Mouse (Mus musculus): ENCODE results near the gene Alox12b. TPM values are rescaled to one million over a fixed set of nuclear protein-coding genes. Genes with fewer than 3 reads are reported as not detected.

Gene Alox12b
- polyA plus RNA-seq, 1 experiment, result 43.9 TPM

- no peak for DNase-seq
- TF ChIP-seq CTCF (IDR thresholded peaks at IDR 0.05; ENCODE audit: insufficient read depth, low read length), result no peak
- TF ChIP-seq POLR2A (IDR thresholded peaks at IDR 0.05; ENCODE audit: borderline replicate concordance, extremely low read depth, low read depth, low read length), result no peak
- Histone ChIP-seq H3K4me1 (ENCODE audit: control insufficient read depth, insufficient read depth, low read length) (no peaks in the 10 kb centered on the region), H3K4me3 (replicated peaks; ENCODE audit: extremely low read depth, low read depth, low read length) (no peak overlapping the region)
- WGBS, result 85% methylated on average over 5 of the region's 5 CpGs
These were observed 60.6 kb downstream of the Alox12b start for GRCm38 (mm10) chr11:69217411-69217810.

GRCm38 (mm10) chr11:69218661-69219060, 61.9 kb downstream of the Alox12b start:
- DNase-seq, result no peak
- H3K4me3 ChIP-seq (replicated peaks; ENCODE audit: extremely low read depth, low read depth, low read length), result no peak overlapping the region
- H3K4me1 ChIP-seq (ENCODE audit: control insufficient read depth, insufficient read depth, low read length), result no peaks in the 10 kb centered on the region
- WGBS, result 49% methylated on average over 2 of the region's 2 CpGs
- TF ChIP-seq CTCF (IDR thresholded peaks at IDR 0.05; ENCODE audit: insufficient read depth, low read length), result no peak
- no peak for TF ChIP-seq POLR2A (IDR thresholded peaks at IDR 0.05; ENCODE audit: borderline replicate concordance, extremely low read depth, low read depth, low read length)

Other genes starting within 250 kb of the Alox12b start
- 0.19 and 0.25 TPM in 2 replicates for gene Odf4, start 229.9 kb upstream of the Alox12b start, polyA plus RNA-seq (2012; rRNA removed)
- gene Arhgef15, start 199.5 kb upstream of the Alox12b start, polyA plus RNA-seq (2012; rRNA removed), result 359 and 419 TPM in 2 replicates
- 34.0 and 40.4 TPM in 2 replicates for gene Slc25a35, start 188.9 kb upstream of the Alox12b start, polyA plus RNA-seq (2012; rRNA removed)
- 11.6 and 15.4 TPM in 2 replicates for gene Rangrf, start 181.8 kb upstream of the Alox12b start, polyA plus RNA-seq (2012; rRNA removed)
- 10.0 and 11.3 TPM in 2 replicates for gene Pfas, start 148.5 kb upstream of the Alox12b start, polyA plus RNA-seq (2012; rRNA removed)
- gene Ctc1, start 141.1 kb upstream of the Alox12b start, polyA plus RNA-seq (2012; rRNA removed), result 23.7 and 30.1 TPM in 2 replicates
- 3.2 and 6.8 TPM in 2 replicates for gene Aurkb, start 111.3 kb upstream of the Alox12b start, polyA plus RNA-seq (2012; rRNA removed)
- 21.0 and 22.8 TPM in 2 replicates for gene Borcs6, start 97.3 kb upstream of the Alox12b start, polyA plus RNA-seq (2012; rRNA removed)
- gene Tmem107, start 86.2 kb upstream of the Alox12b start, polyA plus RNA-seq (2012; rRNA removed), result 69.8 and 75.7 TPM in 2 replicates
- 120 and 129 TPM in 2 replicates for gene Vamp2, start 68.5 kb upstream of the Alox12b start, polyA plus RNA-seq (2012; rRNA removed)
- 36.8 and 78.5 TPM in 2 replicates for gene Per1, start 61.8 kb upstream of the Alox12b start, polyA plus RNA-seq (2012; rRNA removed)
- 0.25 and 0.95 TPM in 2 replicates for gene Hes7, start 36.6 kb upstream of the Alox12b start, polyA plus RNA-seq (2012; rRNA removed)
- gene 9130213A22Rik, start 34.4 kb upstream of the Alox12b start, polyA plus RNA-seq (2012; rRNA removed), result 1.1 and 1.2 TPM in 2 replicates
- gene Aloxe3, start 31.1 kb upstream of the Alox12b start, polyA plus RNA-seq (2012; rRNA removed), result 2.6 and 23.9 TPM in 2 replicates
- gene Alox8, start 40.9 kb downstream of the Alox12b start, polyA plus RNA-seq (2012; rRNA removed), result not detected in 2 replicates
- not detected in 2 replicates for gene Gucy2e, start 80.0 kb downstream of the Alox12b start, polyA plus RNA-seq (2012; rRNA removed)
- 5.0 and 6.9 TPM in 2 replicates for gene Cntrob, start 166.8 kb downstream of the Alox12b start, polyA plus RNA-seq (2012; rRNA removed)
- 26.7 and 48.5 TPM in 2 replicates for gene Trappc1, start 167.0 kb downstream of the Alox12b start, polyA plus RNA-seq (2012; rRNA removed)
- 1.6 and 2.2 TPM in 2 replicates for gene Kcnab3, start 169.3 kb downstream of the Alox12b start, polyA plus RNA-seq (2012; rRNA removed)
- 1.0 and 4.3 TPM in 2 replicates for gene Rnf227, start 183.5 kb downstream of the Alox12b start, polyA plus RNA-seq (2012; rRNA removed)
- 120 and 135 TPM in 2 replicates for gene Chd3, start 212.4 kb downstream of the Alox12b start, polyA plus RNA-seq (2012; rRNA removed)
- 129 and 141 TPM in 2 replicates for gene Naa38, start 238.5 kb downstream of the Alox12b start, polyA plus RNA-seq (2012; rRNA removed)
- 21.9 and 24.7 TPM in 2 replicates for gene Cyb5d1, start 238.6 kb downstream of the Alox12b start, polyA plus RNA-seq (2012; rRNA removed)
- 37.8 and 63.1 TPM in 2 replicates for gene Tmem88, start 241.2 kb downstream of the Alox12b start, polyA plus RNA-seq (2012; rRNA removed)